Mouse (Mus musculus) heart, embryonic 14.5 days (tissue): ENCODE data around the gene Ccdc167. TPM values are rescaled to one million over a fixed set of nuclear protein-coding genes. Genes with fewer than 3 reads are reported as not detected.

Source experiments
- ATAC-seq: fragments of 200-750 bp; cut with Nextera tagmentation; 2 replicates; pipeline ENCODE4 v1.8.0; 2017; ENCODE audit warnings: low read depth, moderate TSS enrichment; ENCODE audit not compliant: insufficient number of reproducible peaks, insufficient read depth, low FRiP score
- H3K27ac ChIP-seq, 2 experiments: fragments of 200-500 bp in 1 of 2; fragments of 300-500 bp in 1 of 2; sonication (generic) in 1 of 2; replicated peaks in 1 of 2; 2 replicates each; pipeline ENCODE4 v1.5.1; 2012 to 2014; ENCODE audit warnings: low read depth in 2 of 2, low read length in 2 of 2, control low read depth in 1 of 2, mild to moderate bottlenecking in 1 of 2, mixed read lengths in 1 of 2; ENCODE audit not compliant: control insufficient read depth in 1 of 2, insufficient read depth in 1 of 2
- H3K27me3 ChIP-seq: fragments of 300-500 bp; sonication (generic); 2 replicates; pipeline ENCODE4 v1.6.1; 2014; ENCODE audit warnings: mild to moderate bottlenecking, low read length, control low read depth; ENCODE audit not compliant: control insufficient read depth, insufficient read depth
- H3K36me3 ChIP-seq: fragments of 300-500 bp; sonication (generic); 2 replicates; pipeline ENCODE4 v1.6.1; 2014; ENCODE audit warnings: mild to moderate bottlenecking, control low read depth, low read length, mixed read lengths; ENCODE audit not compliant: control insufficient read depth, insufficient read depth
- H3K4me1 ChIP-seq, 2 experiments: fragments of 200-500 bp in 1 of 2; fragments of 300-500 bp in 1 of 2; sonication (generic) in 1 of 2; 2 replicates each; pipeline ENCODE4 v1.6.1; 2012 to 2014; ENCODE audit warnings: low read length in 2 of 2, control low read depth in 1 of 2, mixed read lengths in 1 of 2; ENCODE audit not compliant: control insufficient read depth in 2 of 2, insufficient read depth in 2 of 2
- H3K4me2 ChIP-seq: fragments of 300-500 bp; sonication (generic); 2 replicates; pipeline ENCODE4 v1.6.1; 2014; ENCODE audit warnings: mild to moderate bottlenecking, low read length
- H3K4me3 ChIP-seq, 2 experiments: fragments of 200-500 bp in 1 of 2; fragments of 300-500 bp in 1 of 2; sonication (generic) in 1 of 2; 2 replicates each; pipeline ENCODE4 v1.5.1; 2012 to 2014; ENCODE audit warnings: low read length in 2 of 2, mild to moderate bottlenecking in 2 of 2, control low read depth in 1 of 2, low read depth in 1 of 2, moderate library complexity in 1 of 2; ENCODE audit not compliant: control insufficient read depth in 1 of 2, insufficient read depth in 1 of 2
- H3K9ac ChIP-seq: fragments of 300-500 bp; sonication (generic); 2 replicates; pipeline ENCODE4 v1.6.1; 2014; ENCODE audit warnings: mild to moderate bottlenecking, low read length
- H3K9me3 ChIP-seq: fragments of 300-500 bp; sonication (generic); 2 replicates; pipeline ENCODE4 v1.6.1; 2016; ENCODE audit warnings: low read length, control low read depth; ENCODE audit not compliant: control insufficient read depth
- WGBS: fragments of 180-500 bp; shearing (Covaris S2); extraction: QIAGEN DNeasy Blood & Tissue Kit; methylation state at CpG from one replicate; pipeline ENCODE4 v1.1.7; 2014; 5-methylcytosine and 5-hydroxymethylcytosine counted together
- polyA plus RNA-seq: library from polyadenylated mRNA; unstranded; fragments of >200 nt; fragmentation: Nextera tagmentation; extraction: Ambion mirVana; gene quantifications from 2 replicates; pipeline ENCODE4 v1.2.1, GENCODE M21; 2014

The Ccdc167 gene
- polyA plus RNA-seq, 1 experiment from 2014 or later = 19.5 TPM

- 43% methylated on average over 4 of the region's 4 CpGs for WGBS
- no peak for ATAC-seq
These were observed 37.7 kb upstream of the Ccdc167 start for GRCm38 (mm10) chr17:29754510-29754909.

GRCm38 (mm10) chr17:29747466-29747865 is 30.6 kb upstream of the Ccdc167 start:
- Histone ChIP-seq H3K4me3 (no peak overlapping the region), H3K4me2 (no peak overlapping the region), H3K36me3 (no peaks in the 10 kb centered on the region), H3K9me3 (no peaks in the 10 kb centered on the region), H3K27ac (no peak overlapping the region), H3K27me3 (no peaks in the 10 kb centered on the region), H3K4me1 (peaks cover 15 to 22% of the 10 kb centered on the region in 2 experiments), H3K9ac (no peak overlapping the region)
- 74% methylated on average over 6 of the region's 6 CpGs for WGBS
- no peak for ATAC-seq

More at GRCm38 (mm10) chr17:29754510-29754909, 37.7 kb upstream of the Ccdc167 start:
- Histone ChIP-seq H3K9me3 (no peaks in the 10 kb centered on the region), H3K4me2 (no peak overlapping the region), H3K27me3 (no peaks in the 10 kb centered on the region), H3K4me3 (no peak overlapping the region), H3K4me1 (peaks cover 0 to 2% of the 10 kb centered on the region in 2 experiments; a peak in 1 of 4 replicates), H3K36me3 (no peaks in the 10 kb centered on the region), H3K27ac (no peak overlapping the region), H3K9ac (no peak overlapping the region)

- Histone ChIP-seq H3K27ac (peak overlapping the region; percentile 50 to 58; a peak in 3 of 4 replicates), H3K9ac (peak overlapping the region; percentile 47; the same call in 1 of the 2 replicates), H3K36me3 (no peaks in the 10 kb centered on the region), H3K27me3 (no peaks in the 10 kb centered on the region), H3K4me1 (peaks cover 20 to 35% of the 10 kb centered on the region in 2 experiments), H3K9me3 (no peaks in the 10 kb centered on the region), H3K4me2 (peak overlapping the region; percentile 41), H3K4me3 (no peak overlapping the region)
- ATAC-seq = peak; percentile 60; the same call in 1 of the 2 replicates
- 34% methylated on average over 22 of the region's 22 CpGs for WGBS
These were observed 21.3 kb upstream of the Ccdc167 start for GRCm38 (mm10) chr17:29737849-29738804.

- H3K9ac ChIP-seq = 0 out of 2 replicates have a peak overlapping the region, but pooled peaks have one; percentile 25
- peaks cover 13 to 29% of the 10 kb centered on the region in 2 experiments for H3K4me1 ChIP-seq
- peak overlapping the region; percentile 18; the same call in 1 of the 2 replicates for H3K4me2 ChIP-seq
- H3K4me3 ChIP-seq = no peak overlapping the region
- no peaks in the 10 kb centered on the region for H3K9me3 ChIP-seq
- H3K27ac ChIP-seq = peak overlapping the region in 1 of 2 experiments; percentile 41; a peak in 2 of 4 replicates
- H3K36me3 ChIP-seq = no peaks in the 10 kb centered on the region
- ATAC-seq = no peak
- 32% methylated on average over 15 of the region's 15 CpGs for WGBS
- H3K27me3 ChIP-seq = no peaks in the 10 kb centered on the region
These were observed 19.7 kb upstream of the Ccdc167 start for GRCm38 (mm10) chr17:29736448-29737014.

GRCm38 (mm10) chr17:29732522-29732921 is 15.7 kb upstream of the Ccdc167 start:
- Histone ChIP-seq H3K27ac (no peak overlapping the region), H3K4me1 (peaks cover 16 to 22% of the 10 kb centered on the region in 2 experiments), H3K9me3 (no peaks in the 10 kb centered on the region), H3K9ac (no peak overlapping the region), H3K36me3 (no peaks in the 10 kb centered on the region), H3K4me2 (no peak overlapping the region), H3K4me3 (no peak overlapping the region), H3K27me3 (no peaks in the 10 kb centered on the region)
- ATAC-seq = no peak
- WGBS = 78% methylated on average over 2 of the region's 2 CpGs

- H3K27me3 ChIP-seq = no peaks in the 10 kb centered on the region
- H3K27ac ChIP-seq = peak overlapping the region in 1 of 2 experiments; percentile 82; a peak in 1 of 4 replicates
- no peak overlapping the region for H3K9ac ChIP-seq
- ATAC-seq = no peak
- peaks cover 18 to 22% of the 10 kb centered on the region in 2 experiments for H3K4me1 ChIP-seq
- no peaks in the 10 kb centered on the region for H3K9me3 ChIP-seq
- no peaks in the 10 kb centered on the region for H3K36me3 ChIP-seq
- WGBS = 69% methylated on average over 6 of the region's 6 CpGs
- no peak overlapping the region for H3K4me2 ChIP-seq
- H3K4me3 ChIP-seq = no peak overlapping the region
These were observed 15.1 kb upstream of the Ccdc167 start for GRCm38 (mm10) chr17:29731953-29732325.

GRCm38 (mm10) chr17:29731266-29731952 is 14.6 kb upstream of the Ccdc167 start:
- H3K27ac ChIP-seq = peak overlapping the region; percentile 82 to 84
- H3K9ac ChIP-seq = no peak overlapping the region
- no peak overlapping the region for H3K4me3 ChIP-seq
- H3K27me3 ChIP-seq = no peaks in the 10 kb centered on the region
- H3K36me3 ChIP-seq = no peaks in the 10 kb centered on the region
- peaks cover 17 to 18% of the 10 kb centered on the region in 2 experiments for H3K4me1 ChIP-seq
- H3K4me2 ChIP-seq = no peak overlapping the region
- H3K9me3 ChIP-seq = no peaks in the 10 kb centered on the region
- ATAC-seq = no peak
- WGBS = 65% methylated on average over 12 of the region's 12 CpGs
